Mouse (Mus musculus) thymus, adult 18-20 months (tissue): ENCODE data around the gene Krtap3-1.
"Not testable (repeated sequence)": the region's sequence is repeated elsewhere in the genome, so short reads cannot be mapped to it uniquely, and the experiment has no call there.

Experiments
- DNase-seq, 2 experiments: peaks; one replicate each; pipeline ENCODE4 v3.0.0; 2022; ENCODE audit warnings: mixed read lengths in 2 of 2

Gene Krtap3-1

GRCm38 (mm10) chr11:99566530-99566929 is at the start of gene Krtap3-1:
Krtap3-1 (minus strand) TSS chr11:99566630.
- DNase-seq: no peak

- DNase-seq: no peak
Observed at GRCm38 (mm10) chr11:99614796-99615363, 48.5 kb upstream of the Krtap3-1 start, which contains the start of gene Krtap2-4. Krtap2-4 (minus strand) TSS chr11:99614846.

- not testable (repeated sequence) for DNase-seq
Observed at GRCm38 (mm10) chr11:99610089-99610488, 43.7 kb upstream of the Krtap3-1 start, which contains the start of gene Gm11937. Gm11937 (minus strand) TSS chr11:99610189.

- no peak for DNase-seq
Observed at GRCm38 (mm10) chr11:99609126-99609525, 42.7 kb upstream of the Krtap3-1 start.

- DNase-seq: not testable (repeated sequence)
Observed at GRCm38 (mm10) chr11:99603208-99603607, 36.8 kb upstream of the Krtap3-1 start, which contains the start of gene Gm11938. Gm11938 (minus strand) TSS chr11:99603308.

- DNase-seq: not testable (repeated sequence)
Observed at GRCm38 (mm10) chr11:99597742-99598141, 31.3 kb upstream of the Krtap3-1 start, which contains the start of gene Krtap9-3. Krtap9-3 (minus strand) TSS chr11:99598105.

- DNase-seq: no peak
Observed at GRCm38 (mm10) chr11:99590981-99591380, 24.6 kb upstream of the Krtap3-1 start, which contains the start of gene Krtap1-3. Krtap1-3 (minus strand) TSS chr11:99591339.

- DNase-seq: no peak
Observed at GRCm38 (mm10) chr11:99585096-99585495, 18.7 kb upstream of the Krtap3-1 start.

GRCm38 (mm10) chr11:99583245-99583704 is 16.8 kb upstream of the Krtap3-1 start, which contains the start of gene Krtap1-4:
Krtap1-4 (minus strand) TSS chr11:99583654.
- no peak for DNase-seq

GRCm38 (mm10) chr11:99581564-99581963 is 15.1 kb upstream of the Krtap3-1 start:
- no peak for DNase-seq

GRCm38 (mm10) chr11:99581051-99581450 is 14.6 kb upstream of the Krtap3-1 start:
- DNase-seq: no peak

GRCm38 (mm10) chr11:99580636-99581035 is 14.2 kb upstream of the Krtap3-1 start, which contains the start of gene Krtap1-5:
Krtap1-5 (minus strand) TSS chr11:99581016.
- DNase-seq: no peak

GRCm38 (mm10) chr11:99574106-99574505 is 7.7 kb upstream of the Krtap3-1 start:
- DNase-seq: peak; percentile 11 to 16

- DNase-seq: no peak
Observed at GRCm38 (mm10) chr11:99573164-99573563, 6.7 kb upstream of the Krtap3-1 start.

GRCm38 (mm10) chr11:99562580-99562979 is 3.9 kb downstream of the Krtap3-1 start:
- no peak for DNase-seq

- DNase-seq: no peak
Observed at GRCm38 (mm10) chr11:99559366-99559765, 7.1 kb downstream of the Krtap3-1 start, which contains the start of gene Gm11939. Gm11939 (minus strand) TSS chr11:99559466.

- no peak for DNase-seq
Observed at GRCm38 (mm10) chr11:99557976-99558745, 8.3 kb downstream of the Krtap3-1 start.

- no peak for DNase-seq
Observed at GRCm38 (mm10) chr11:99556753-99557152, 9.7 kb downstream of the Krtap3-1 start, which contains the start of gene Krtap3-2. Krtap3-2 (minus strand) TSS chr11:99556853.

- DNase-seq: no peak
Observed at GRCm38 (mm10) chr11:99556195-99556594, 10.2 kb downstream of the Krtap3-1 start.

- DNase-seq: no peak
Observed at GRCm38 (mm10) chr11:99550765-99551164, 15.7 kb downstream of the Krtap3-1 start, which contains the start of gene Krtap3-3. Krtap3-3 (minus strand) TSS chr11:99550865.

- DNase-seq: no peak
Observed at GRCm38 (mm10) chr11:99547892-99548291, 18.5 kb downstream of the Krtap3-1 start.

GRCm38 (mm10) chr11:99539721-99540120 is 26.7 kb downstream of the Krtap3-1 start:
- DNase-seq: no peak

- no peak for DNase-seq
Observed at GRCm38 (mm10) chr11:99521288-99521860, 45.1 kb downstream of the Krtap3-1 start, which contains the start of gene Krt39. Krt39 (minus strand) TSS chr11:99521338.
